15 mouse cellular contexts compared by ENCODE assay signal in the genomic region with DNA sequence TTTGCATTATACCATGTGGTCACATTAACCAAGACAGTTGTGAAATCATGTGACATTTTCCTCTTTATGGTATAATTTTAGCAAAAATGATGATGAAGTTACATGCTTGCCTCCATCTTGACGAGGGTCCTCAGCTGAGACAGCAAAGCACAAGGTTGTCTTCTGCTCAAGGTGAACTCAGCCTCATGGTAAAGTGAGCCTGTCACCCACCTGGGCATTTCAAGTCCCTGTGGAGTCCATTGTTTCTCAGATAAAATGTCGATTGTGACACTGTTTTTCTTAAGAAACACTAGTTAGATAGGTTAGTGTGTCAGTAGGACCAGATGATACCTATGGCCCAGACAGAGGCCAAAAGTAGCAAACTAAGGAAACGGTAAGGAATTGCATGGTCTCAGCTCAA.
"Had no signal": no experiment of that assay in that cellular context is flagged by ENCODE, and none has a peak within 500 bp of the region (broad histone marks: within the 10 kb centered on the region; RNA-seq: fewer than 3 reads in every experiment).

No protein-coding gene starts in this region.

- DNase-seq: cerebellum, adult 9-11 months; cerebellum, postnatal 10 days; cerebellum, postnatal 14 days; cerebellum, postnatal 25 days; cerebellum, postnatal 36 days; embryo, embryonic 11 days; forebrain, postnatal 0 days; gastrocnemius, adult 2 months; gastrocnemius, postnatal 10 days; gastrocnemius, postnatal 14 days; gastrocnemius, postnatal 25 days; gastrocnemius, postnatal 36 days; heart, adult 11 months; heart, adult 18-20 months; heart, adult 2 months had no signal
